Mouse (Mus musculus): Measurements from ENCODE around the gene Anks1b. TPM values are rescaled to one million over a fixed set of nuclear protein-coding genes. Genes with fewer than 3 reads are reported as not detected.

Gene Anks1b
- polyA plus RNA-seq, 1 experiment = 203 TPM

DNA sequence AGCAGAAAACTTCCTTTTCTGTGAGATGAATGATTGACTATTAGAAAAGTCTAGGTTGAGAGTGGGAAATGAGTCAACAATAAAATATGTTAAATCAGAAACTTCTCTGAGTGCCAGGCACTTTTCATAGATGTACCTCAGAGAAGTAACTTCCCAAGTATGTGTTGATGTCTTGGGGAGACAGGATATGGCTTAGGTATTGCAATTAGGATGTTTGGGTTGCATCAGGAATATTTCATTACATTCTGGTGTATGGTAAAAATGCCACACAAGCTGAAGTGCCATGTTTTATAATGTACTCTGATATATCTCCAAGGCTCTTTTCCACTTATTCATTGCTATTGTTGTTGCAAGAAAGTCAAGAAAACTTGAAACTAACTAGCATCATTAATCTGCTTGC lies 267.6 kb downstream of the Anks1b start:
- no peak for DNase-seq (ENCODE audit: extremely low spot score in 1 of 2, low spot score in 1 of 2)

DNA sequence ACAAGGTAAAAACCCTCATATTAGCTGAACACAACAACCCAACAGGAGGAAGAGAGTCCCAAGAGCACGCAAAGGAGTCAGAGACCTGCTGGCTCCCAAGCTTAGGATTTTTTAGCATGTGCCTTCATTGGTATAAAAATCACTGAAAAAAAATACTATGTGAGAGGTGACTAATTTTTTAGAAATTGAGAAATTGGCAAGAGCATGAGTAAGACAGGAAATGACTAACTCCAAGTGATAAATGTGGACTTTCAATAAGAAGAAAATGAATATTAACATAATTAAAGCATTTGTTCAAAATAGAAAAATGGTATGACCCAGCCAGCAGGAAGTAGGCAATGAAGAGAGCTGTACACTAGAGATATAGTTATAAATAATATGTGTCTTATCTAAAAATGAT lies 271.1 kb downstream of the Anks1b start:
- no peak for DNase-seq (ENCODE audit: extremely low spot score in 1 of 2, low spot score in 1 of 2)

DNA sequence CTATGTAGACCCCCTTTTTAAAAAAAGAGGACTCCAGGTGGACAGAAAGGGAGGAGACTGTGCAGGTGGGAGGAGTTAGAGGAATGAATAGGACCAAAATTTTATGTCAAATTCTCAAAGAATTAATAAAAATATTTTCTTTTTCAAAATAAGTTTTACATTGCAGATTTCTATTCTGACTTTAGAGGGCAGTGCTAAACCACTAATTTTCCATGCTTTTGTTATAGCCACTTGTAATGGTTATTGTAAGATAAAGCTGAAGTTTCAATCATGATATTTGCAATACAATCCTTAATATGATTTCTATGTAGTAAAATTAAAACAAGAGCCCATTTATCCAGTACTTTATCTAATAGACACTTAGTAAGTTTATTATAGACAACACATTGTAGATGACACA lies 278.2 kb downstream of the Anks1b start:
- peak in 1 of 2 experiments; percentile 50 for DNase-seq (ENCODE audit: extremely low spot score in 1 of 2, low spot score in 1 of 2)

DNA sequence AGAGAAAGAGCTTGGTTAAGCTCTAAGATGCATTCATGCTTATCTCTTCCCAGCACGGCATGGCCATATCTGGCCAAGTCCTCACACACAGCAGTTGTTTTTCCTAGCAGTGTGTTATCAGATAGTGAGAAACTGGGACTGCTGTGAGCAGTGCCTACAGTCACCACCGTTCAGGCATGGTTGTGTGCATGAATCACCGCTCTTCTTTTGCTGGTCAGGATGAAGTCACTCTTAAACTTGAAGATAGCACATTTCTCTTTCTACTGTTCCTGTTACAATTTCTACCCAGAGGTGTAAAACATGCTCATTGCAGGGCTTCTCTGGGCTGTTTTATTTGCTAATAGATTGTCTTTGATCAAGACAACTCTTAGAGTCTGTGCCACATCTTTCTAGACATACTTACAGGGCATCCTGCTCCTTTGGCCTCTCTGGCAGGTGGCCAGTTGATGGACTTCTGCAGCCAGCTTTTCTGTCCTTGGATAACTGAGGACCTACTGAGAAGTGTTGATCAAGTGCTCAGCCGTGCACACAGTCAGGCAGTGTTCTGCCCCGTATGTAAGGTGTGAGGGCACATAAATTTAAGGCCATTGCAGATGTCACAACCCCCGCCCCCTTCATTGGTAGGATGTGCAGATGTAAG lies 296.8 kb downstream of the Anks1b start:
- peak in 1 of 2 experiments; percentile 44 for DNase-seq (ENCODE audit: extremely low spot score in 1 of 2, low spot score in 1 of 2)

DNA sequence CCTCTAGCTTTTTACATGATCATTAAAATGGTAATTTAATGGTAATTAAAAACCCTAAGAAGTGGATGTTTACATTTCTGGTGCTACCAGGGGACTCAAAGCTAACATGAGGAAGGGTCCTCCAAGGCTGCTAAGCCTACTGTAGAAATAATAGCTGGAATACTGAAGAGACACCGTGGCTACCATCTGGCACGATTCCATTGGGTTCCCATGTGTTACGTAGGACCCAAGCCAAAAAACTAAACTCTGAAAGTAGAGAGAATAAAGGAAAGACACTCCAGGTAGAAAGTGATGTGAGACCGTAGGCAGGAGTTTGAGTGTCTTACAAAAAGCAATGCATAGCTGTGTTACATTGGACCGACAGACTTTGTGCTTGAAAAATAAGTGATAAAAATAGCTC lies 317.1 kb downstream of the Anks1b start:
- DNase-seq (ENCODE audit: extremely low spot score in 1 of 2, low spot score in 1 of 2) = no peak

DNA sequence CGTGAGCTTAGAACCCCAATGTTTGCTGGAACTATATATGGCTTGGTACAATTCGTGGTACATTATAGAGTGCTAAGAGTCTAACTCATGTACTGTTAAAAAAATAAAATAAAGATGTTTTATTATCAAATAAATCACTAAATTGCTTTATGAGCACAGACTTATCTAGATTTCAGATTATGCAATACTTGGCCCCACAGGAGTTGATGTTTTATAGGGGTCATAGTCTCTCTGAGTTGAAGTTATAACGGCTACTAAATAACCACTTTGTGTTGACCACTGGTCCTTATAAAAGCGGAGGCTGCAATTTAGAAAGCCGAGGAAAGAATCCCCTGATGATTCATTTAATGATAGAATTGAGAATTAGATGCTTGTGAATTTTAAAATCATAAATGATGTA lies 323.6 kb downstream of the Anks1b start:
- no peak for DNase-seq (ENCODE audit: extremely low spot score in 1 of 2, low spot score in 1 of 2)

DNA sequence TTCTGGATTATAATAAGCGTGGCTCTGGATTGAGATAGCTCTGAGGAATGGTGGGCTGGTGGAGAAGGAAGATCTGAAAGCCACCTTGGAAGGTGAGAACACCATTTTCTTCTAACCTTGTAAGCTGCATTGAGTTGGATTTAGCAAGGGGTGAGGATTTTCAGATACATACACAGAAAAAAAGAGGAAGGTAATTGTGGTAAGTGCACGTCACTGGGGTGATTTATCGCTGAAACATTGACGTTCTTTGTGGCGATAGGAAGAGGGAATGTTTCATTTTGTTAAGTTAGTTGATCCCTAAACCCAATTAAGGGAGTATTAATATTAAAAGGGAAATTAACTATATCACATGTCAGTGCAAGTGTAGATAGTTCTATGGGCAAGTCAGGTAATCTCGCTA lies 336.7 kb downstream of the Anks1b start:
- no peak for DNase-seq (ENCODE audit: extremely low spot score in 1 of 2, low spot score in 1 of 2)

DNA sequence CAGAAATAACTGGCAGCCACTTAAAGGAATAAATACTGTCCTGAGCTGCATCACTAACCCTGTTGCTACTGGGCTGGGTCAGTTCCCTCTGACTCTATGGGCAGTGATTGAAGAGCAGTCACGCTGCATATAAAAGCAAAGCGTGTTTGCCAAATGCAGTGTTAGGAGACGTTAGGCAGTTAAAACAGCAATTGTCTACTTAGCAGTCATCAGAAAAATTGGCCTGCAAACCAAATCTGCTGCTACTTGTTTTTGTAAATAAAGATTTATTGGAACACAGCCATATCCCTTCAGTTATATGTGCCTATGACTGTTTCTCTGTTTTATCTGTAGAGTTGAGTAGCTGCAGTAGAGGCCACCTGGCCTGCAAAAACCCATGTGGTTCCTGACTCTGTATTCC lies 347.2 kb downstream of the Anks1b start:
- DNase-seq (ENCODE audit: extremely low spot score in 1 of 2, low spot score in 1 of 2) = no peak

DNA sequence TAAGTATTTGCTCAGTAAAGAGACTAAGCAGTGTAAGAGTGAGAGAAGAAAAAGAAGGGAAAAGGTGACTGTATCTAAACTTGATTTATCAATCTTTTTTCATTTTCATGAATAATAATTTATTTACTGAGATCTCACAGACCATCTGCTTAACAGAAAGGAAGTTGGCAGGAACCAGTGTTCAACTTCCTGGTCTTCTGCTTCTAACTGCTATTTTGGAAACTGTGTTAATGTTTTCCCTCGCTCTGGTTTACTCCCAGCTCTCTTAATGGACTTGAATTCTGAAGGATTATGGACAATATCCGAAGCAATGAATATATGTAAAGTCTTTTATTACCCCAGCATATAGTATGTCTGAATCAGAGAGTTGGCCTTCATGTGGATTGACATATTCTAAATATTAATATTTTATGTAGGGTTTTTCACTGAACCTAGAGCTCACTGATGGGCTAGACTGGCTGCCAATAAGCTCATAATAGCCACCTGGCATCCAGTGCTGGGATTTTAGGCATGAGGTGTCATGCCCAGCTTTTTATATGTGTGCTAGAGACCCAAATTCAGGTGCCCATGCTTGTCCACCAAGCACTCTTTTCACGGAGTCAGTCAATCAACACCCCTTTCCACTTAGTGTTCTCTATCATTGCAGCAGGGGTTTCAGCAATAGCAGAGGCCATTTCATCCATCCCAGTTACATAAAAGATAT lies 349.6 kb downstream of the Anks1b start:
- DNase-seq (ENCODE audit: extremely low spot score in 1 of 2, low spot score in 1 of 2) = no peak

DNA sequence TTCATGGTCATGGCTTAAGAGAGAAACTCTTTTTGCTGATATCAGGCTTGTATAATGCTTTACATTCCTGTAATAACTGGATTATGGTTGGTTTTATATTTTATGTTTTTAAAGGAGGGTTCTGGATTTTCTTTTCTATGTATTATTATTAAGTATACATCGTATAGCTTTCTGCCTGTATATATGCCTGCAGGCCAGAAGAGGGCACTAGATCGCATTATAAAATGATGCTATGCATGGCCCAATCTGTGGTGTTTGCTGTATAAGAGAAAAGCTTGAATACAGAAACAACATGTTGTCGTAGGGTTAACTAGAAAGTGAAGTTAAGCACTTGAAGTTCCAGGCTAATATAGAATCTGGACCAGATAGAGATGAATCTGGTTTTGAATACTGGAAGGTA lies 362.0 kb downstream of the Anks1b start:
- no peak for DNase-seq (ENCODE audit: extremely low spot score in 1 of 2, low spot score in 1 of 2)

DNA sequence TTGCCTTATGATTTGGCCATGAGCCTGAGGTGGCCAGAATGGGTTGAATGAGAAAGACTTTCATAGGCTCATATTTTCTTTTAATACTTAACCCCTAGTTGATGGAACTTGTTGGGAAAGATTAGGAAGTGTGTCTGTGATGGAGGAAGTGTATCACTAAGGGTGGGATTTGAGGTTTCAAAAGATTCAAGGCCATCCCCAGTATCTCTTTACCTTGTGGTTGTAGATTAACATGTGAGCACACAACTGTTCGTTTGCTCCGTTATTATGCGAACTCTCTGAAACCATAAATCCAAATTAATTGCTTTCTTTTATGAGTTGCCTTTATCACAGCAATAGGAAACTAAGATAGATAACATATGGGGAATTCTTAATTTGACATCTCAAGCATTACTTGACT lies 364.0 kb downstream of the Anks1b start:
- no peak for DNase-seq (ENCODE audit: extremely low spot score in 1 of 2, low spot score in 1 of 2)

DNA sequence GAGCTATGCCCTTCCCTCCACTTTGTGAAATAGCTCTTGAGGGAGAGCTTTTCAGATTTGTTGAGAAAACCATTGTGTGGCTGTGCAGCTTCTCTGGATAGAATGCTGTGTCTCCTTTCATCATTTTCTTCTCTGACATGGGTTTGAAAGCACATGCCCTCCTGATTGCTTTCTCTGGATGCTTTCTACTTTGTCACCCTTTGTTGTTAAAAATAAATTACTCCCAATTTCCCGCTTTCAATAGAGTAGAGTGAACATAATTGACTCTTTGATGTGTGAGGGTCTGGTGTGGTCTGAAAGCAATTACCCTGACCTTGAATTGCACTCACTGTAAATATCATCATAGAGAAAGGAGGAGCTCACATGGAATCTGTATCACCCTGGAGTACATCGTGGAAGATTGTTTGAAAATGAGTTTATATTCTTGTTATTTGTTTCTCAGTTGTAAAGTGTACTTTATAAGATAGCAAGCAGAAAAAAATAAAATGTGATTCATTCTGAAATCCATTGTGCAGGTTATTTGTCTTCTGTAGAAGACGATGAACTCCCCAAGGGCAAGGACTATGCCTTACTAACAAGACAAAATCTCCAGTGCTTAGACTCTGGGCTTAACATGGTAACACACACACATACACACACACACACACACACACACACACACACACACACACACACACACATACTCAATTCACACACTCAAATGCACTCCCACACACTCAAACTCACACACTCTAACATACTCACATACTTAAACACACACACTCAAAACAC lies 385.8 kb downstream of the Anks1b start:
- no peak for DNase-seq (ENCODE audit: extremely low spot score in 1 of 2, low spot score in 1 of 2)

DNA sequence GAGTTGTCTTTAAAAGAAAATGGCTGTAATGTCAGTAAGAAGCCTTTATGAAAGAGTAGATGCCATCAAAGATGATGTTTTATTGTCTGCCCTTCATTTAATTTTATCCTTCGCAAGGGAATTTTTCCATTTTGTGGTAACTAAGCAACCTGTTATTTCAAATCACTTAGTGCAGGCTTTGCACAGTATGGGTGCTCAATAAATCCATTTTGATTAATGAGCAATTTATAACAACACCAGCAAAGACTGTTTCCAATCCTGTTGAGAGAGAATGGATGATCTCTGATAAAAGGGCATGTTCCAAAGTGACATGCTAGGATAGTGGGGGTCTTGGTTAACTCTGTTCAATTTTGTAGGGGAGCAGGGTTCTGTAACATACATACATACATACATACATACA lies 398.0 kb downstream of the Anks1b start:
- no peak for DNase-seq (ENCODE audit: extremely low spot score in 1 of 2, low spot score in 1 of 2)

DNA sequence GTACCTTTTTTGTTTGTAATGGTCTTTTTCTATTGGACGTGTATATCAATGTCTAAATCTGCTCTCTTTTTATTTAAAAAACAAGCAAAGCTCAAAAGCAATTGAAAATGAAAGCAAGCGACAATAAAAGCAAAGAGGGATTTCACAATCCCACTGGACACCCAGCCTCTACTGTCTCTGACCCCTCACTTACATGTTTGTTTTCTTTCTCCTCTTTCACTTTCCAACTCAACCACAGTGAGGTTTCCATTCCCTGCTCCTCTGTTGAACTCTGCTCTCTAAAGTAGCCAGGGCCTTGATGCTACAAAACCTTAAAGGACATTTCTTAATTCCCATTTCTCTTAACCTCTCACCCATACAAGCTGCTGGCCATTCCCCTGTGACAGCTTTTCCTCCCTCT lies 400.0 kb downstream of the Anks1b start:
- no peak for DNase-seq (ENCODE audit: extremely low spot score in 1 of 2, low spot score in 1 of 2)

DNA sequence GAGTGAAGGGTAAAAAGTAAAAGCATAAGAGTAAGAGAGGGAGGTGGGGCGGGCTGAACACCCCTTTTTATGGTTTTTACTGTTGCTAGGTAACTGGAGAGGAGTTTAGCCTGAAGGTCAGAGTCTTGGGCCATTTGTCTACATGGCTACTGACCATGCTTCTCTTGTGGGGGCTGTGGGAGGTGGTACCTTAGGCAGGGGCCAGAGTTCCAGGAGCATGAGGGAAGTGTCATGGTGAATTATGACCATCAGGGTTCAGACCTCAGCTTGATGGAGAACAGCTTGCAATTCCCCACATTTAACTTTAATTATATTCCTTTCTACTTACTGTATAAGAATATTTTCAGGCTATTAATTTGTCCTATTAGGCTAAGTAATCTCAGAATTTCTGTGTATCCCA lies 413.3 kb downstream of the Anks1b start:
- no peak for DNase-seq (ENCODE audit: extremely low spot score in 1 of 2, low spot score in 1 of 2)

DNA sequence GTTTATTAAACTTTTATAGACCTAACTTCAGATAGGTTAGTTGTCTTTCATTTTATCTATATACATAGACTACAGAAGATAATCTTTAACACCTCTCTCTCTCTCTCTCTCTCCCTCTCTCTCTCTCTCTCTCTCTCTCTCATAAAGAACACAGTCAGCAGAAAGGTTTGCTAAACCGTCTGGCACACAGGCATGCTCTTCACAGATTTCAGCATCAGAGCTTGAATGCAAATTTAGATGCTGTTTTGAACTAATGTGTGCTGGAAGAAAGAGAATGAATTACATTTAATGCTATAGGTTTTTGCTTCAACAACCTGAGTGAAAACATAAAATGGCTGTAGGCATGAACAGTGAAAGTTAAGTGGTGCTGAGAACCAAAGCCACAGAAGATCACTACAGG lies 429.9 kb downstream of the Anks1b start:
- no peak for DNase-seq (ENCODE audit: extremely low spot score in 1 of 2, low spot score in 1 of 2)

DNA sequence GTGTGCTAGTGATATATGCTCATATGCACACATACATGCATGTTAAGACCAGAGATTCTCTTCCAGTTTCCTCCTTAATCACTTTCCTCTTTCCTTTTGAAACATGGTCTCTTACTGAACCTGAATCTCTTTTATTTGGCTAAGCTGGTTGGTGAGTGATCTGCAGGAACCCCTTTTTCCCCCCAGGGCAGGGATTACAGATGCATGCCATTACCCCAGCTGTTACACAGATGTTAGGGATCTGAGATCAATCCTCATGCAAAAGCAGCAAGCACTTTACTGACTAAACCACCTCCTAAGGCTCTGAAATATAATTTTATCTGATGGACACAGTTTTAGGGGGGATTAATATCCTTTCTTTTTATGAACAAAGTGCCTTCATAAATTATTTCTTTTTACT lies 432.8 kb downstream of the Anks1b start:
- no peak for DNase-seq (ENCODE audit: extremely low spot score in 1 of 2, low spot score in 1 of 2)

DNA sequence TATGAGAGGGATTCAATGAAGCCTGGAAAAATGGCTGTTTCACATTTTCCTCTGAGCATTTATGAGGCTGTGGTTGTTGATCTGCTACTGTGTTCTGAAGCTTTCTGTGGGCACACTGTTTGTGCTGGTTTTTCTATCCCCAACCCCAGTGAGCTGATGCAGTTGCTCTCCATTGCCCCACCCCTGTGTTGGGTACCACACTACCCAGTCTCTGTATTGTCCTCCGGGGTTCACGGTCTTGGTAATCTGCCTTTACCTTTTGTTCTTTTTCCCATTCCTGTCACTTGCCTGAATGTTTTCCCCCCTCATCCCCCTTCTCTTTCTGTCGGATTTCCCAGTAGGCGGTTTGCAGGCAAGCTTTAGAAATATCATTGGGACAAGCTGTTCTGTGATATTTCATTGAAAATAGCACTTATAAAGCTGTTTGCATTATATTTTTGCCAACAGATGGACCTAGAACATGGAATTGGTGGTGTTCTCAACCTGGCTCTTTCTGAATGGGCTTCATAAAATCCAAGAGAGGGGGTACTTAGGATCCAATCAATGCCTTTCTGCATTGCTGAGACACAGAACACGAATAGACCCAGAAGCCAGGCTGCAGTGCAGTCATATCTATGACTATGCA lies 434.7 kb downstream of the Anks1b start:
- DNase-seq (ENCODE audit: extremely low spot score in 1 of 2, low spot score in 1 of 2) = peak; percentile 22 to 65

DNA sequence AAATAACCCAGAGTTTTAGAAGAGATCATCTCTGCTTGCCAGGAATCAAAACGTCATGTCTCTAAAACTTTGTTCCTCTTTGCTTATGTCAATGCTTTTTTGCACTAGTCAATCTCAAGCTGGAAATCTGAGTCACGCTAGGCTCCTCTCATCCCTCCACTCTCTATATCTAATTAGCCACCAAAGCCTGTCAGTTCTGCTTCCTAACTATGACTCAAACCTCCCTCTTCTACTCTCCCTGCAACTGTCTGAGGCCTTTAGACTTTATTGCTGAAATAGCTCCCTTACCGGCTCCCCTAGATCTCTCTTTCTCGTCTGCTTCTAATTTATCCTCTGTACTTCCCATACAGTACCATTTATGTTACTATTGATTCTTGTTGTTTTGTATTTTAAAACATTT lies 456.5 kb downstream of the Anks1b start:
- DNase-seq (ENCODE audit: extremely low spot score in 1 of 2, low spot score in 1 of 2) = peak in 1 of 2 experiments; percentile 19

DNA sequence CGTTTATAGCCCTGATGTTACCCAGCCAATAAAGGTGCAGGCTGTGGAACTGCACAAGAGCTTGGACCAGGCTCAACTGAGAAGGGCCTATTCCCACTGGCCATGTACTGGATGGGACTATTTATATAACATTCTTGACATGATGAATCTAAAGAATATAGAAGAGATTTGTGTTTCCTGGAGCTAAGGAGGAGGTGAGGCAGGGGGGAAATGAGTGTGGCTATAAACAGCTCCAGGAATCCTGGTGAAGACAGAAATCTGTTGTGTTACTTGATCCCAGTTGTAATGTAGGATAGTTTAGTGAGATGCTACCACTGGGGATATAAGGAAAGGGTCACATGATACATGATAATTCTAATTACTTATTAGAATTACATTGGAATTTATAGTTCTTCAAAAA lies 472.1 kb downstream of the Anks1b start:
- DNase-seq (ENCODE audit: extremely low spot score in 1 of 2, low spot score in 1 of 2) = peak; percentile 17 to 46

DNA sequence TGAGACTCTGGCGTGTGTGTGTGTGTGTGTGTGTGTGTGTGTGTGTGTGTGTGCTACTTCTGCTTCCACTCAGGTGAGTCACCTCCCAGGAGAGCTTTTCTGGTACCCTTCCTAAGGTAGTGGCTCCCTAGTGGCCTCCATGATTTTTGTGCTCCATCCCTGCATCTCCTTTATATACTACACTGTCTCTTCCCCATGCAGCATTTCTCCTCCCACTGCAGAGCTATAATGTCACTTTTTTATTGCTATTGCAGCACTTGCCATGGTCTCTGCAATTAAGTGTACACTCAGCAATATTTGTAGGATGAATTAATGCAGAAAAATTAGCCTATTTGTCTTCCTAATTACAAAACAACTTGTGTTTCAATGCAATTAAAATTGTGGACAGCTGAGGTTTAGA lies 482.9 kb downstream of the Anks1b start:
- DNase-seq (ENCODE audit: extremely low spot score in 1 of 2, low spot score in 1 of 2) = no peak

Measured in frontal cortex, adult 2 months (tissue).